Mouse (Mus musculus) urinary bladder, adult 2 months (tissue): Measurements from ENCODE around the gene Gm14085. TPM values are rescaled to one million over a fixed set of nuclear protein-coding genes. Genes with fewer than 3 reads are reported as not detected.
"Not testable (repeated sequence)": the region's sequence is repeated elsewhere in the genome, so short reads cannot be mapped to it uniquely, and the experiment has no call there.

Source experiments
- DNase-seq: peaks from one replicate; pipeline ENCODE4 v3.0.0; 2022; ENCODE audit warnings: low spot score
- polyA plus RNA-seq: library from polyadenylated mRNA; depleted of rRNA; stranded (reverse); fragments of >200 nt; gene quantifications from 2 replicates; pipeline ENCODE4 v1.2.3, GENCODE M21; 2012; rRNA removed

Gene Gm14085
- polyA plus RNA-seq = 0.01 TPM in 1 of 2 replicates, not detected in the other

DNA sequence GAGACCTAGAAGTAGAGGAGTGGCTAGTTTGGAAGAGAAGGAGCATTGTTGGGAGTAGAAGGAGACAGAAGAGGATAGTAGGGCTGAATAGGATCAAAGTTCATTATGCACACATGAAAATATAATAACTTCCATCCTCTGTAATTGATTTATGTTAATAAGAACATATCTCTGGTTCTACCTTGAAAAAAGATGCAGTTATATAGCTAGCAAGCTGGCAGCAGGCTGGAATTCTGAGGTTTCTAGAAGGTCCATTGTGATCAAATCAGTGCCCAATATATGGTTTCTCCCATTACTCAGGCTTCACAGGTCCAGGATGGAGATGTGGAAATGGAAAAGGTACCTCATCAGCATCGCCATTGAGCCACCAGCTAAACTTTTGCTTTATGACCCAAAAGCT lies at the start of gene Gm14085:
Gm14085 (plus strand) TSS at position 301 of the 400 bp plus-strand sequence.
- DNase-seq = no peak

DNA sequence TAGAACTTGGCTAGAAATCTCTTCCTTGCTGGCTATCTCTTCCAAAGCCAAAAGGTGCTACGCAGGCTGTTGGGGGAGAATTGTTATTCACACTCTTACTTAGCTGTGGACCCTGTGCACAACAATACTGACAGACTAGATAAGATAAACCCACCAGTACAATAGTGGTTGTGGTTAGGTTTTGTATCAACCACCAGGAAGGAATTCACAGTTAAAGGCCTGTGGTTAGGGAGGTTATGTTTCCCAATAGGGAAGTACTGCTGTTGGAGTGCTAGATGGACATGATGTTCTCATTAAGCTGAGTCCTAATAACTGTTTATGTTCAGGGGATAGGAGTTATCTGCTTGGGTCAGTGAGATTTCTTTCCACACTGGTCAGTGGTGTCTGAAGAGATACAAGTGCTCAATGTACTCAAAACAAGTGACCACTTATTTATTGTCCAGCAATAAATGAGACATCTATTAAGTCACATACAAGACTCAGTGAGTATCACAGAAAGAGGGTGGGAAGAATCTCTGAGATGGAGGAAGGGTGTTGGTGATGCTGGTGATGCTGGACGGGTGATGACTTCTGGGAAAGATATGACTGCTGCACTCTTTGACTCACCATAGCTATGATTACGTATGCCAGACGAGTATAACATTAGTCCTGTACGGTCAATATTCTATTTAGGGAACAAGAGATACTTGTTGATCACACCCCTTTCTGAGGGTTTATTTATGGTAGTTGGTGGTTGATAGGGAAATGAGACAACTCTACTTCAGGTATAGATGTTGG lies 45.8 kb upstream of the Gm14085 start:
- DNase-seq = not testable (repeated sequence)

GRCm38 (mm10) chr2:122440521-122440920 lies 44.2 kb upstream of the Gm14085 start:
- not testable (repeated sequence) for DNase-seq

DNA sequence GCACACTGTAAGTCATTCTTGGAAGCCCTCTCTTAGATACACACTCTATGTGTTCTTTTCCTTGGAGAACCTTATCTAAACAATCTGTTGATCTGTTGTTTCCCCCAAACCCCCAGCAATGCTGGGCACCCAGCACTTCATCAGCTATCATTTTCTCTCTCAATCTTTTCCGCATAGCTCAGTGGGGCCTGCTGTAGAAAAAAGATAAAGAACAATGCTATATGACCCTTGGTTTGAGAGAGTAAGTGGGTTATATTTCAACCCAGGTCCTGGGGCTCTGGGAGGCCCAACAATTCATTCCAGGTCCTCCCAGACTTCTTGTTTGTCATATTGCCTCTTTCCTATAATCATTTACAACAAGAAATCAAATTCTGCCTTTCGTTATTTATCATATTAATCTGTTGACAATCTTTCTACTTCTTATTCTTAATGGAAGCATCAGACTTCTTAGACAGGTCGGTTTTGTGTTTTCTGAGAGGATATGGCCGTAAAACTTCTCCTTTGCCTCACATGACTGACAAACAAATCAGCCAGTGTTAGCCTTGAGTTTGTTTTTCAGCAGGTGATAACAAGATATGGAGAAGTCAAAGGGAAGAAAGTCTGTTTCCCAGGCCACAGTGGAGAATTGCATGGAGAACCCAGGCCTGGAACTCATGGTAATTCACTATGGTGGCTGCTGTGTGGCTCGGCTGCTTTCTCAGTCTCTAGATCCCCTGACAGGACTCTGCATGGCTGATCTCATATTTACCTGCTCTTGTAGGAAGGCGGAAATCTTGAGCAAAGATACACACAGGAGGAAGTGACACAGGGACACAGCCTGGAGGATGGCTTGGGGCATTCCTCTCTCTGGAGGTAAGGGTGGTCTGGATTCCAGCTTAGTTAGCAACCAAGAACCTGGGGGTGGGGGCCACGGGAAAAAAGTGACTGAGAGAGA lies 43.5 kb upstream of the Gm14085 start:
- DNase-seq = no peak

GRCm38 (mm10) chr2:122450351-122450750 lies 34.4 kb upstream of the Gm14085 start:
- DNase-seq = no peak

DNA sequence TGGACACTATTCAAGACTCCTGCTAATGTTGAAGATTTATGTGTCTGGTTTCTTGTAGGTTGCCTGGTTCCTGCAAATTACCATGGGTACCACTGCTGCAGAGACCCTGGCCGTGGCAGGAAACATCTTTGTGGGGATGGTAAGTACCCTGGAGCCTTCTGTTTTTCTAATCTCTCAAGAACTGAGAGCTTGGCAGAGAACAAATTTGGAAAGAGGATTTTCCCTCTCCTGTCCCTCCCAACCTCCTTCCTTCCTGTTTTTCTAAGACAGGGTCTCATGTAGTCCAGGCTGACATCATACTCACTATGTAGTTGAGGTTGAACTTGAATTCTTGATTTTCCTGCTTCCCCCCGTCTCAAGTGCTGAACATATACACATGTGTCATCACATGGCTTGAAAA lies 32.3 kb upstream of the Gm14085 start:
- DNase-seq = no peak

DNA sequence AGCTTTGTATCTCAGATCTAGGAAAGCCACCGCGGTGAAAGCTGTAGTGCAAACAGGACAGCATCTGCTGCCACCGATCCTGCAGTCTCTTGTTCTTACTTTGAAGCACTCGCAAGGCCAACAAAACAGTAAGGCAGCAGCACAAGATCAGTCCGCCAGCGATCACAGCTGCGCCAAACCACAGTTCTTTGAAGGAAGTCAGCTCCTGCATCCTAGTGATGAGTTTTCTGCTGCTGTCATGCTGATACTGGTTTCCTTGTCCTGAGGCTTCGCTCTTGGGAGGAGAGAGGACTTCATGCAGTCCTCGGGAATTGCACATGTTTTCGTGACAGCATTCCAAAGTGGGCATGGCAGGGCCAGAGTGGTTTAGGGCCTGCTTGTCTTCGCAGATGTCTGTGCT lies 17.8 kb upstream of the Gm14085 start:
- DNase-seq = no peak

GRCm38 (mm10) chr2:122467351-122468013 lies 17.3 kb upstream of the Gm14085 start:
- DNase-seq = peak; percentile 83

GRCm38 (mm10) chr2:122469221-122469620 lies 15.5 kb upstream of the Gm14085 start:
- DNase-seq = no peak

- DNase-seq = no peak
Measured at GRCm38 (mm10) chr2:122476585-122476984, 8.2 kb upstream of the Gm14085 start.

GRCm38 (mm10) chr2:122483787-122484186 lies 954 bp upstream of the Gm14085 start:
- DNase-seq = not testable (repeated sequence)

DNA sequence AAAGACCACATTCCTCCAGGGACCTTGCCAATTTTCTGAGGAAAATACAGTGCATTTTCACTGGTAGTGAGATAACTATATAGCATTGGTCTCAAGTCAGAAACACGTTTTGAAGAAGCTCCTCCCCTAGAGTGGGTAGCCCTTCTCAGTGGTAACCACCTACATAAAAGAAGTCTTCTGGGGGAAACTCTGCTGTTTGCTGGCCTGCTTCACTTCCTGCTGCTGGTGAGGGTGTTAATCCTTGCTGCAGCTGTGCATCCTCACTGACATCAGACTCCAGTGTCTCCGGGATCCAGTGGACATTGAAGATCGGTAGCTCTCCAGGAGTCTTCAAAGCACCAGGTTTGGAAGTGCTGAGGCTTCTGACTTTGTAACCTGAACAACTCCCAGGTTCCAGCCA lies 913 bp downstream of the Gm14085 start:
- not testable (repeated sequence) for DNase-seq

GRCm38 (mm10) chr2:122486122-122486521 lies 1.4 kb downstream of the Gm14085 start:
- not testable (repeated sequence) for DNase-seq

DNA sequence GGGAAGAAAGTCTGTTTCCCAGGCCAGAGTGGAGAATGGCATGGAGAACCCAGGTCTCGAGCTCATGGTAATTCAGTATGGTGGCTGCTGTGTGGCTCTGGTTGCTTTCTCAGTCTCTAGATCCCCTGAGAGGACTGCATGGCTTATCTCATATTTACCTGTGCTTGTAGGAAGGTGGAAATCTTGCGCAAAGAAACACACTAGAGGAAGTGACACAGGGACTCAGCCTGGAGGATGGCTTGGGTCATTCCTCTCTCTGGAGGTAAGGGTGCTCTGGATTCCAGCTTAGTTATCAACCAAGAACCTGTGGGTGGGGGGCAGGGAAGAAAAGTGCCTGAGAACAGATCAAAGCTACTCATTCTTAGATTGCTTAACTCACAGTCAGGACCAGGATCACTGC lies 1.9 kb downstream of the Gm14085 start:
- DNase-seq = no peak

DNA sequence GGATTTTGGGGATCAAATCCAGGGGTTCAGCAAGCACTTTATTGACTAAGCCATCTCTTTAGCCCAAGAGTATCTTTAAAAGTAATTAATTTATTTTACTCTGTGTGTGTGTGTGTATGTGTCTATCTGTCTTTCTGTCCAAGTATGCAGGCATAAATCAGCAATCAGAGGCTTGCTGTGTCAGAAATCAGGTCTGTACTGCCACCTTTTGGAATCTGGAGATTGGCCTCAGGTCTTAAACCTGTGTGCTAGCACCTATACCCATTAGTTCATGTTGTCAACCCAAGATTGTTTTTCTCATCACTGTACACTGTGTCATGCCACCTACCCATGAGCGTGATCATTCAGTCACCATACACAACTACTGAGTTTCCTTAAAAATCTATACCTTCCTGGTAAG lies 45.0 kb downstream of the Gm14085 start:
- not testable (repeated sequence) for DNase-seq

DNA sequence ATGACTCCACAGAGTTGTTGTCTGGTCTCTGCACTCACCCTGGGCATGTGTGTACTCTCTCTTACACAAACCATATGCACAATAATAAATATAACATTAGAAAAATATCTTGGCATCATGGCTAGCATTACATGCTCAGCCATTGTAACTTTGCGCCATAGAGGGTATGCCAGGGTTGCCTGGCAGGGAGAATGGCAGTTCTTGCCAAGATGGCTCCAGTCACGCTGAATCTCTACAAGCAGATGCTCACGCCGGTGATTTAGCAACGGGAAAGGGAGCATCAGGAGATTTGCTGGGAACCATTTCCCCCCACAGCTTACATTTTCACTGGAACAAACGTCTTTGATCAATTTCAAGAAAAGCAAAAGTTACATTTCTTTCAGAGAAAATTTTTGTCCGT lies 46.5 kb downstream of the Gm14085 start:
- DNase-seq = no peak

- DNase-seq = no peak
Measured at GRCm38 (mm10) chr2:122531726-122532125, 47.0 kb downstream of the Gm14085 start.

GRCm38 (mm10) chr2:122532136-122532801 lies 47.5 kb downstream of the Gm14085 start:
- DNase-seq = no peak

DNA sequence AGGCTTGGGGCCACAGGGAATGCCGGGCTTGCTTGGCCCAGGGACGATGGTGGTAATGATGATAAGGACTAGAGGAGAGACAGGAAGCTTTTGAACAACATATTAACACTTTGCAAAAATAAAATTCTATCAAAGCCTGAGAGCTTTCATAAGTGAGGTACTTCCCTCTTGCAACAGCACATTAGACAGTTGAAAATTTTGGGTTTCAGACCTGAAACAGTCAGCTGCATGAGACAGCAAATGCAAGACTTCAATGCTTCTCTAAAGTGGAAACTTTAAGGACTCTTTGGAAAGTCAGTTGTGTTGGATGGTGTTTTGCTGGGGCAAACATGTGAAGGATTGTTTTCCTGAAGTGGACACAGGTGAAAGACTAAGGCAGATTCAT lies 48.1 kb downstream of the Gm14085 start:
- no peak for DNase-seq

DNA sequence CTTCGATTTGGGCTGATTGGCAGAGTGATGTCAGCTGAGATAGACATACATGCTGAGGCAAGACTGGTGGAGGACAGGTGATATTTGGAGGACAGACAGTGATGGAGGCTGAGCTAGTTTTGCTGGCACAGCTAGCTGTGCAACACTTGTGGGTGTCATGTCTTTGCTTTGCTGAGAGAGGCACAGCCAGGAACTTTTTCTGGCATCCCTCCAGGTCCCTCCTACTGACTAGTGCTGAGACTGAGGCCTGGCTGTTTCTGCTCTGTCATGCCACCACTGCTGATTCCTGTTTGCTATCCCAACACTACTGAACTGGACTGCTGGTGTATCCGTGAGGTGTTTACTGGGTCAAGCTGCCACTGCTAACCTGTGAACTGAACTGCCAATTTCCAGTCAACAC lies 48.6 kb downstream of the Gm14085 start:
- no peak for DNase-seq

DNA sequence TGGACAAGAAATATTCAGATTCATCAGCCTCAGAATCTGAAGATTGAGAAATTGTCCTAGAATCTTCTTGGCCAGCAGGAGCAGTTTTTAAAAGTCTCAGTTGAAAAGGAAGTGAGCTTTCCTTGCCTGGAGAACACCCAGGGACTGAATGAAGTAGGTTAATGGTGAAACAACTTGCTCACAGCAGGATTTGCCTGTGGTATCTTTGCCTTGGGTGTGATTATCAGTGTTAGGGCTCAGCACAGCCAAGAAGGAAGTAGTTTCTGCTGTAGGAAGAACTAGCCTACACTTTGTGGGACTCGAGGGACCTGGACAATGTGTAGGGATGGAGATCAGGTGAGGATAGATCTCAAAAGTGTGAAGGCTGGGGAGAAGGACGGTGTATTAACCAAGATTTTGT lies 49.9 kb downstream of the Gm14085 start:
- no peak for DNase-seq

GRCm38 (mm10) chr2:122558317-122558716 lies 73.6 kb downstream of the Gm14085 start:
- DNase-seq = no peak
